Mouse (Mus musculus) stomach, postnatal 0 days (tissue): Measurements from ENCODE around the gene Lpcat1. TPM values are rescaled to one million over a fixed set of nuclear protein-coding genes. Genes with fewer than 3 reads are reported as not detected.
A peak's percentile ranks its signal among the peaks of the same experiment; 100 is the strongest.

Experiments used
- ATAC-seq: fragments of 200-750 bp; cut with Nextera tagmentation; 2 replicates; pipeline ENCODE4 v1.8.0; 2017; ENCODE audit not compliant: low FRiP score, low TSS enrichment
- DNase-seq: peaks from one replicate; pipeline ENCODE4 v3.0.0-alpha.2; 2016; ENCODE audit warnings: low spot score
- H3K27ac ChIP-seq: fragments of 300-500 bp; sonication (generic); replicated peaks from 2 replicates; pipeline ENCODE4 v1.5.1; 2014; ENCODE audit warnings: mild to moderate bottlenecking, control low read depth
- H3K27me3 ChIP-seq: fragments of 300-500 bp; sonication (generic); 2 replicates; pipeline ENCODE4 v1.6.1; 2014; ENCODE audit warnings: low read length; ENCODE audit not compliant: control insufficient read depth, insufficient read depth
- H3K36me3 ChIP-seq: fragments of 300-500 bp; sonication (generic); 2 replicates; pipeline ENCODE4 v1.6.1; 2014; ENCODE audit warnings: low read length, mixed read lengths; ENCODE audit not compliant: control insufficient read depth, insufficient read depth
- H3K4me1 ChIP-seq: fragments of 300-500 bp; sonication (generic); replicated peaks from 2 replicates; pipeline ENCODE4 v1.6.1; 2014; ENCODE audit warnings: antibody characterized with exemption; ENCODE audit not compliant: control insufficient read depth, insufficient read depth
- H3K4me2 ChIP-seq: fragments of 300-500 bp; sonication (generic); replicated peaks from 2 replicates; pipeline ENCODE4 v1.6.1; 2014; ENCODE audit warnings: low read depth, mild to moderate bottlenecking, control low read depth, moderate library complexity
- H3K4me3 ChIP-seq: fragments of 300-500 bp; sonication (generic); 2 replicates; pipeline ENCODE4 v1.5.1; 2014; ENCODE audit warnings: low read depth, low read length, control low read depth
- H3K9ac ChIP-seq: fragments of 300-500 bp; sonication (generic); 2 replicates; pipeline ENCODE4 v1.6.1; 2014; ENCODE audit warnings: mild to moderate bottlenecking, low read length, control low read depth, mixed read lengths
- H3K9me3 ChIP-seq: fragments of 300-500 bp; sonication (generic); 2 replicates; pipeline ENCODE4 v1.6.1; 2016; ENCODE audit warnings: low read length; ENCODE audit not compliant: control insufficient read depth
- CTCF ChIP-seq: IDR thresholded peaks from 2 replicates; pipeline ENCODE4 v1.5.1; 2016; ENCODE audit warnings: antibody characterized with exemption, low read depth, mild to moderate bottlenecking, moderate library complexity
- EP300 ChIP-seq: optimal IDR thresholded peaks from 2 replicates; pipeline ENCODE3; 2016; ENCODE audit warnings: antibody characterized with exemption
- WGBS: fragments of 180-500 bp; shearing (Covaris S2); extraction: QIAGEN DNeasy Blood & Tissue Kit; methylation state at CpG from one replicate; pipeline ENCODE4 v1.1.7; 2014; 5-methylcytosine and 5-hydroxymethylcytosine counted together
- polyA plus RNA-seq: library from polyadenylated mRNA; unstranded; fragments of >200 nt; fragmentation: Nextera tagmentation; extraction: Ambion mirVana; gene quantifications from 2 replicates; pipeline ENCODE4 v1.2.1, GENCODE M21; 2015

The Lpcat1 gene
- polyA plus RNA-seq, 1 experiment from 2014 or later, result 8.5 TPM

DNA sequence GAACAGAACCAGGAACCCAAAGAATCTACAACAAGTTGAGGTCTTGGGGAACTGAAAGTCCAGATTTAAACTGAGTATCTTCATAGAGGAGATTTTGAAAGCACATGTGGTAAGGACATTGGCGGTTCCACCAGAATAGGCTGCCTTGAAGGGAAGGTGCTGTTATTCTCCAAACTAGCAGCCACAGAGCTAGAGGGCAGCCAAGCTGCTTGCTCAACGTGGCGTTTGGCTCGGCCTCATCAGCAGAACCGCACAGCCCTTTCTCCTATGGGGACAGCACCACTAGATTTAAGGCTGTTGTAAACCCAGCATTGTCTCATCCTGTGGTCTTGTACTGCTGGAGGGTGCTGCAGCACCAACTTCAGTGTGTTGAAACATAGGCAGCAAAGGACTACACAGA is 8.3 kb upstream of the Lpcat1 start:
- DNase-seq, result no peak
- WGBS, result 66% methylated on average over 5 of the region's 5 CpGs
- ATAC-seq, result no peak
- Histone ChIP-seq H3K4me2 (no peak overlapping the region), H3K9me3 (no peaks in the 10 kb centered on the region), H3K36me3 (no peaks in the 10 kb centered on the region), H3K27me3 (no peaks in the 10 kb centered on the region), H3K27ac (no peak overlapping the region), H3K4me1 (no peaks in the 10 kb centered on the region), H3K4me3 (no peak overlapping the region), H3K9ac (no peak overlapping the region)
- no peak for TF ChIP-seq CTCF
- no peak for TF ChIP-seq EP300

DNA sequence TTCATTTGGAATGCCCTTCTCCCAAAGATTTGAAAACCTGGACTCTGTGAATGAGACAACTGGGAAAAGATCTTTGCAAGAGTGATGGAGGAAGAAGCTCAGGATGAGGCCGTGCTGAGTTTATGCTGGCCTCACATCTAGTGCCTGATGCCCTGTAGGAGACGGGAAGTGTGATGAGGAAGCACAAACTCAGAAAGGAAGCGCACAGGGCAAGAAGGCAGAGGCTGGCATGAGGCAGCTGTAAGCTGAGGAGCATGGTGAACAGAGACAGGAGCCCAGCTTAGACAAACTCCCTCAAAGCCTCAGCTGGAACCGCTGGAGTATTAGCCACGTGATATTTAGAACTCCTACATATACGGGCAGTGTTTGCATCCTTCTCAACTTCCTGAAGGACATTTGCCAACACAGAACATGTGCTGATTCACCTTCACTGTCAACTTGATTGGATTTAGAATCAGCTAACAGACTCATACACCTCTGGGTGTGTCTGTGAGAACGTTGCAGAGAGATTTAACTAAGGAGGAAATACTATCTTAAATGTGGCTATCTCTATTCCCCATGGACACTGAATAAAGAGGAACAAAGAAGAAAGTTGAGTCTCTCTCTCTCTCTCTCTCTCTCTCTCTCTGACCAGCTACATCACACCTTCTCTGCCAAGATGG is 7.7 kb upstream of the Lpcat1 start:
- Histone ChIP-seq H3K4me2 (no peak overlapping the region), H3K4me1 (no peaks in the 10 kb centered on the region), H3K27me3 (no peaks in the 10 kb centered on the region), H3K9me3 (no peaks in the 10 kb centered on the region), H3K9ac (no peak overlapping the region), H3K27ac (no peak overlapping the region), H3K36me3 (no peaks in the 10 kb centered on the region), H3K4me3 (no peak overlapping the region)
- DNase-seq (no peak), ATAC-seq (no peak)
- no peak for TF ChIP-seq EP300
- no peak for TF ChIP-seq CTCF
- 61% methylated on average over 7 of the region's 7 CpGs for WGBS

DNA sequence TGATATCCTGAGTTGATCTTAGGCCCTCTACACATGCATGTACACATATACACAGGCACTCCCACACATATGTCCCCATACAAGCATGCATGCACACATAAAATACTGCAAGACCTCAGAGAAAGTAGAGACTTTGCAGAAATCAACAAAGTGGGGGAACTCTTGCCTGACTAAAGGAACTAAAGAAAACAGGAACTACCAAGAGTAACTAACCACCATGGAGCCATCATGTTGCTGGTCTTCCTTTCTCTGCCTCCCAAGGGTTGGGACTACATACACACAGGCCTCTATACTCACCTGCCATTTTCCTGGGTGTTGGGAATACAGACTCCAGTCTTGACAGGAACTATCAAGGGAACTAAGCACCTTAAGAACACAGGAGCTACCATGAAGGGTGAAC is 5.4 kb upstream of the Lpcat1 start:
- no peaks in the 10 kb centered on the region for H3K9me3 ChIP-seq
- no peak overlapping the region for H3K4me3 ChIP-seq
- H3K36me3 ChIP-seq, result no peaks in the 10 kb centered on the region
- TF ChIP-seq EP300 (no peak), CTCF (no peak)
- H3K4me1 ChIP-seq, result no peaks in the 10 kb centered on the region
- no peak overlapping the region for H3K27ac ChIP-seq
- no peak for DNase-seq
- H3K27me3 ChIP-seq, result no peaks in the 10 kb centered on the region
- no peak for ATAC-seq
- H3K9ac ChIP-seq, result no peak overlapping the region
- no peak overlapping the region for H3K4me2 ChIP-seq

DNA sequence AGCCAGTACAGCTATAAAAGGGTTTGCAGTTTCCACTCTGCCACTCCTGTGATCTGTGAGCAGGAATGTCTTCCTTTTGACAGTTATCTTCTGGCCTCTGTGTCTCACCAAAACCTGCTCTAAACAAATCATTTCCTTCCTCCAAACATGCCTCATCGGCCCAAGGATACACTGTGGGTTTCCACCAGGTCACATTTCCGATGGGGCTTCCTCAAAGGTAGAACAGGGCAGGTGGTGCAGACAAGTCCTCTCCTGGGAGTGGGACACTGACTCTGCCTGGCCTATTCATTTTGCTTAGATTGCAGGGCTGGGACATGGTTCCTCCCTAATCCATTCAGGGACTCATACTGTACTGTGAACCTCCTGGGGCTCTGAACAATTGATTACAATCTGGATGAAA is 1.8 kb upstream of the Lpcat1 start:
- WGBS, result 60% methylated on average over 2 of the region's 2 CpGs
- no peak for ATAC-seq
- Histone ChIP-seq H3K4me2 (no peak overlapping the region), H3K27ac (no peak overlapping the region), H3K36me3 (no peaks in the 10 kb centered on the region), H3K9me3 (no peaks in the 10 kb centered on the region), H3K27me3 (no peaks in the 10 kb centered on the region), H3K4me1 (peaks cover 6% of the 10 kb centered on the region; the same call in 1 of the 2 replicates), H3K9ac (no peak overlapping the region), H3K4me3 (no peak overlapping the region)
- TF ChIP-seq CTCF (no peak), EP300 (no peak)
- no peak for DNase-seq

DNA sequence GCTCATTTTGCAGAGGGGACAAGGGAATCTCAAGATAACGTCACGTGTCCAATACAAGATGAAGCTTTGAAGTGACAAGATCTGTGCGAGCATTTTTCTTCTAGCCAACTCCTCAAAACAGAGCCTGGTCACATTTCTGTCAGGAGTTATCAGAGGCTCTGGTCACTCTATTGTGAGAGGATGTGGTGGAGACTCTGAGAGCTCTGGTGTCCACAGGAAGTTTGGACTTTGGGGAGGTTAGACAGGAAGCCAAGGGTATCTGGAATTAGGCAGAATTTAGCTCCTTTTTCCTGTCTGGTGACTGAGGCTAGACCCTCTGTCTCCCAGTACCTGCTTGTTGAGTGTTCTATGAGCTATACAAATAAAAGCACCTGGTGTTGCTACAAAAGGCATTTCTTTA is 586 bp upstream of the Lpcat1 start:
- H3K27me3 ChIP-seq, result no peaks in the 10 kb centered on the region
- no peak overlapping the region for H3K4me2 ChIP-seq
- WGBS, result 86% methylated on average over 3 of the region's 3 CpGs
- H3K4me1 ChIP-seq, result peaks cover 6% of the 10 kb centered on the region; the same call in 1 of the 2 replicates
- no peak for DNase-seq
- no peak overlapping the region for H3K9ac ChIP-seq
- no peak for ATAC-seq
- H3K4me3 ChIP-seq, result no peak overlapping the region
- H3K27ac ChIP-seq, result no peak overlapping the region
- H3K9me3 ChIP-seq, result no peaks in the 10 kb centered on the region
- no peaks in the 10 kb centered on the region for H3K36me3 ChIP-seq
- no peak for TF ChIP-seq CTCF
- TF ChIP-seq EP300, result no peak

DNA sequence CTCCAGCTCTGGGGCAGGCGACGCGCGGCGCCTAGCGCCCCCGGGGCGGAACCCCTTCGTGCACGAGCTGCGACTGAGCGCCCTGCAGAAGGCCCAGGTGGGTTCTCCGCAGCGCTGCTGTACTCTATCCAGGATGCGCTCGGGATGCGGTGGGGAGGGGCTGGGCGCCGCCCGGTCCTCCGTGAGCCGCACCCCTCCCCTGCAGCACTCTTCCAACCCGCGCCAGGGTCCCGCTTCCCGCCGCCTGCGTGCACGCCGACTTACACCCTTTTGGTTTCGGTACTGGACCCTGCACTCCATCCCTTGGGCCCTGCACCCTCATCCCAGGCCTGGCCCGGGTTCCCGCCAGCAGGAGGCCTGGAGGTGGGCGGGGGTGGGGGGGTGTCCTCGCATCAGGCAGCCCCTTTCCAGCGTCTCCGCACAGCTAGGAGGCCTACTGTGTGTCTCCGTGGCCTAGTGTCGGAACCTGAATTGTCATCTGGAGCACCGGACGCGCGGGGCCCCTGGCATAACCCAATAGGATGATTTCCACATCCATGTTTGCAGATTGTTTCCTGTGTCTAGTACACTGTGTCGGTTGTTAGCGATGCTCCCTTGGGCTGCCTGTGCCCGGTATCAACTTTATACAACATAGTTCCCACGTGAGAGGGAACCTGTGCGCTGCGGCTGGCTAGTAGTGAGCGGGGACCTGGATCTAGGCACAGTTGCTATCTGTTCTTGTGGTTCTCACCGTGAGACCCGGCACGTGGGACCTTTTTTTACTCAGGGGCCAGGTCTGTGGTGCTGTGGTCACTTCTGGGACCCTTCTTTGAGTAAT is 632 bp downstream of the Lpcat1 start:
- no peak for TF ChIP-seq EP300
- no peak for TF ChIP-seq CTCF
- H3K9ac ChIP-seq, result peak overlapping the region; percentile 77
- peak; percentile 43 for DNase-seq

More for the DNA sequence above, 632 bp downstream of the Lpcat1 start:
- Histone ChIP-seq H3K27ac (peak overlapping the region; percentile 89), H3K4me1 (peaks cover 6% of the 10 kb centered on the region; the same call in 1 of the 2 replicates), H3K4me3 (peak overlapping the region; percentile 85), H3K27me3 (no peaks in the 10 kb centered on the region), H3K9me3 (no peaks in the 10 kb centered on the region), H3K4me2 (peak overlapping the region; percentile 92), H3K36me3 (no peaks in the 10 kb centered on the region)
- peak; percentile 80 for ATAC-seq
- WGBS, result 4% methylated on average over 46 of the region's 53 CpGs
